Mouse (Mus musculus): ENCODE data around the gene Slc35g2. TPM values are rescaled to one million over a fixed set of nuclear protein-coding genes. Genes with fewer than 3 reads are reported as not detected.
A peak's percentile ranks its signal among the peaks of the same experiment; 100 is the strongest.

Gene Slc35g2
- polyA plus RNA-seq, 1 experiment from 2014 or later, result 5.5 TPM

- H3K4me3 ChIP-seq, result no peak overlapping the region
- no peak overlapping the region for H3K27ac ChIP-seq
- ATAC-seq (ENCODE audit: insufficient number of reproducible peaks, insufficient read depth, low FRiP score, low TSS enrichment, low read depth), result no peak
- peaks cover 10% of the 10 kb centered on the region for H3K4me1 ChIP-seq
- H3K9me3 ChIP-seq, result no peaks in the 10 kb centered on the region
- no peak overlapping the region for H3K4me2 ChIP-seq
- no peaks in the 10 kb centered on the region for H3K27me3 ChIP-seq
- 86% methylated on average over 4 of the region's 4 CpGs for WGBS
- H3K36me3 ChIP-seq, result peaks cover 3% of the 10 kb centered on the region; the same call in 1 of the 2 replicates
- no peak overlapping the region for H3K9ac ChIP-seq
Measured at GRCm38 (mm10) chr9:100558023-100558573, 12.8 kb downstream of the Slc35g2 start.

GRCm38 (mm10) chr9:100555686-100556085 is 15.2 kb downstream of the Slc35g2 start:
- WGBS, result 31% methylated on average over 5 of the region's 5 CpGs
- peaks cover 10% of the 10 kb centered on the region for H3K4me1 ChIP-seq
- no peak overlapping the region for H3K9ac ChIP-seq
- no peaks in the 10 kb centered on the region for H3K9me3 ChIP-seq
- H3K4me3 ChIP-seq, result no peak overlapping the region
- H3K27me3 ChIP-seq, result no peaks in the 10 kb centered on the region
- H3K36me3 ChIP-seq, result peaks cover 14% of the 10 kb centered on the region
- no peak overlapping the region for H3K27ac ChIP-seq
- H3K4me2 ChIP-seq, result no peak overlapping the region
- no peak for ATAC-seq (ENCODE audit: insufficient number of reproducible peaks, insufficient read depth, low FRiP score, low TSS enrichment, low read depth)

GRCm38 (mm10) chr9:100548313-100548712 is 22.6 kb downstream of the Slc35g2 start:
- no peak overlapping the region for H3K4me3 ChIP-seq
- ATAC-seq (ENCODE audit: insufficient number of reproducible peaks, insufficient read depth, low FRiP score, low TSS enrichment, low read depth), result no peak
- no peak overlapping the region for H3K27ac ChIP-seq
- H3K4me2 ChIP-seq, result no peak overlapping the region
- no peak overlapping the region for H3K9ac ChIP-seq
- H3K27me3 ChIP-seq, result no peaks in the 10 kb centered on the region
- 86% methylated on average over 2 of the region's 2 CpGs for WGBS
- H3K4me1 ChIP-seq, result peaks cover 16% of the 10 kb centered on the region
- H3K9me3 ChIP-seq, result peaks cover 5% of the 10 kb centered on the region
- peaks cover 24% of the 10 kb centered on the region for H3K36me3 ChIP-seq

GRCm38 (mm10) chr9:100546594-100546910 is 24.3 kb downstream of the Slc35g2 start:
- H3K27ac ChIP-seq, result peak overlapping the region; percentile 87
- peak overlapping the region; percentile 98 for H3K4me3 ChIP-seq
- no peaks in the 10 kb centered on the region for H3K27me3 ChIP-seq
- ATAC-seq (ENCODE audit: insufficient number of reproducible peaks, insufficient read depth, low FRiP score, low TSS enrichment, low read depth), result peak; percentile 45; the same call in 1 of the 2 replicates
- H3K9me3 ChIP-seq, result peaks cover 5% of the 10 kb centered on the region
- peaks cover 18% of the 10 kb centered on the region for H3K4me1 ChIP-seq
- peak overlapping the region; percentile 95 for H3K9ac ChIP-seq
- WGBS, result 12% methylated on average over 9 of the region's 9 CpGs
- H3K36me3 ChIP-seq, result peaks cover 14% of the 10 kb centered on the region
- H3K4me2 ChIP-seq, result peak overlapping the region; percentile 76

GRCm38 (mm10) chr9:100545715-100546593 is 24.9 kb downstream of the Slc35g2 start, which contains the start of gene Nck1:
Nck1 (minus strand) TSS chr9:100546134.
- peak within 1 kb of the TSS; percentile 95 for H3K9ac ChIP-seq
- under 1% methylated on average over 86 of the region's 93 CpGs for WGBS
- peaks cover 5% of the 10 kb centered on the region for H3K9me3 ChIP-seq
- peaks cover 18% of the 10 kb centered on the region for H3K4me1 ChIP-seq
- H3K27ac ChIP-seq, result peak within 1 kb of the TSS; percentile 87
- peak; percentile 99 for ATAC-seq (ENCODE audit: insufficient number of reproducible peaks, insufficient read depth, low FRiP score, low TSS enrichment, low read depth)
- H3K4me2 ChIP-seq, result peak within 1 kb of the TSS; percentile 76
- peaks cover 11% of the 10 kb centered on the region for H3K36me3 ChIP-seq
- H3K4me3 ChIP-seq, result peak within 1 kb of the TSS; percentile 98
- no peaks in the 10 kb centered on the region for H3K27me3 ChIP-seq

GRCm38 (mm10) chr9:100544948-100545714 is 25.8 kb downstream of the Slc35g2 start:
- Histone ChIP-seq H3K4me2 (peak overlapping the region; percentile 76), H3K9me3 (peaks cover 5% of the 10 kb centered on the region), H3K4me1 (peaks cover 18% of the 10 kb centered on the region), H3K9ac (peak overlapping the region; percentile 95), H3K4me3 (peak overlapping the region; percentile 98), H3K36me3 (peaks cover 8% of the 10 kb centered on the region), H3K27ac (peak overlapping the region; percentile 87), H3K27me3 (no peaks in the 10 kb centered on the region)
- ATAC-seq (ENCODE audit: insufficient number of reproducible peaks, insufficient read depth, low FRiP score, low TSS enrichment, low read depth), result peak; percentile 13; the same call in 1 of the 2 replicates
- under 1% methylated on average over 38 of the region's 38 CpGs for WGBS

- Histone ChIP-seq H3K9ac (no peak overlapping the region), H3K4me1 (no peaks in the 10 kb centered on the region), H3K4me2 (no peak overlapping the region), H3K4me3 (no peak overlapping the region), H3K27me3 (no peaks in the 10 kb centered on the region), H3K27ac (no peak overlapping the region), H3K9me3 (no peaks in the 10 kb centered on the region), H3K36me3 (no peaks in the 10 kb centered on the region)
- 90% methylated on average over 2 of the region's 2 CpGs for WGBS
- ATAC-seq (ENCODE audit: insufficient number of reproducible peaks, insufficient read depth, low FRiP score, low TSS enrichment, low read depth), result no peak
Measured at GRCm38 (mm10) chr9:100535618-100536262, 35.1 kb downstream of the Slc35g2 start.

- ATAC-seq (ENCODE audit: insufficient number of reproducible peaks, insufficient read depth, low FRiP score, low TSS enrichment, low read depth), result no peak
- Histone ChIP-seq H3K4me1 (no peaks in the 10 kb centered on the region), H3K4me3 (no peak overlapping the region), H3K27me3 (no peaks in the 10 kb centered on the region), H3K4me2 (no peak overlapping the region), H3K36me3 (no peaks in the 10 kb centered on the region), H3K9me3 (no peaks in the 10 kb centered on the region), H3K9ac (no peak overlapping the region), H3K27ac (no peak overlapping the region)
- whole genome bisulfite sequencing, result 86% methylated on average over 3 of the region's 3 CpGs
Measured at GRCm38 (mm10) chr9:100534686-100535085, 36.2 kb downstream of the Slc35g2 start.

GRCm38 (mm10) chr9:100532847-100533505 is 37.9 kb downstream of the Slc35g2 start:
- Histone ChIP-seq H3K4me1 (no peaks in the 10 kb centered on the region), H3K36me3 (peaks cover 7% of the 10 kb centered on the region; the same call in 1 of the 2 replicates), H3K4me2 (no peak overlapping the region), H3K27ac (no peak overlapping the region), H3K27me3 (no peaks in the 10 kb centered on the region), H3K4me3 (no peak overlapping the region), H3K9me3 (0 out of 2 replicates have a peak, but pooled peaks cover 4% of the 10 kb centered on the region), H3K9ac (no peak overlapping the region)
- WGBS, result 74% methylated on average over 3 of the region's 3 CpGs
- no peak for ATAC-seq (ENCODE audit: insufficient number of reproducible peaks, insufficient read depth, low FRiP score, low TSS enrichment, low read depth)

GRCm38 (mm10) chr9:100531296-100531695 is 39.6 kb downstream of the Slc35g2 start:
- H3K9me3 ChIP-seq, result 0 out of 2 replicates have a peak, but pooled peaks cover 4% of the 10 kb centered on the region
- no peaks in the 10 kb centered on the region for H3K4me1 ChIP-seq
- H3K27ac ChIP-seq, result no peak overlapping the region
- WGBS, result 73% methylated on average over 1 of the region's 1 CpGs
- H3K36me3 ChIP-seq, result peaks cover 7% of the 10 kb centered on the region; the same call in 1 of the 2 replicates
- ATAC-seq (ENCODE audit: insufficient number of reproducible peaks, insufficient read depth, low FRiP score, low TSS enrichment, low read depth), result no peak
- no peak overlapping the region for H3K9ac ChIP-seq
- no peak overlapping the region for H3K4me3 ChIP-seq
- no peak overlapping the region for H3K4me2 ChIP-seq
- no peaks in the 10 kb centered on the region for H3K27me3 ChIP-seq

Measured in embryonic facial prominence, embryonic 13.5 days (tissue).